Mouse (Mus musculus): ENCODE measurements around the gene Dhrs4.

Dhrs4 gene

DNA sequence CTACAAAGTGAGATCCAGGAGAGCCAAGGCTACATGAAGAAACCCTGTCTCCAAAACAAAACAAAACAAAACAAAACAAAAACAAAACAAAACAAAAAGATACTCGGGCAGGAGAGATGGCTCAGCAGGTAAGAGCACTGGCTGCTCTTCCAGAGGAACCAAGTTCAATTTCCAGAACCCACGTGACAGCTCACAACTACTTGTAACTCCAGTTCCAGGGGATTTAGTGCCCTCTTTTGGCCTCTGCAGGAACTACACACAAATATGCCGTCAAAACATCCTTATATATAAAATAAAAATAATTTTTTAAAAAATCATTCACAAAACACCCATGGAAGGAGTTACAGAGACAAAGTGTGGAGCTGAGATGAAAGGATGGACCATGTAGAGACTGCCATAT lies 49.4 kb downstream of the Dhrs4 start:
- DNase-seq (ENCODE audit: low read depth, low spot score): peak; percentile 83

DNA sequence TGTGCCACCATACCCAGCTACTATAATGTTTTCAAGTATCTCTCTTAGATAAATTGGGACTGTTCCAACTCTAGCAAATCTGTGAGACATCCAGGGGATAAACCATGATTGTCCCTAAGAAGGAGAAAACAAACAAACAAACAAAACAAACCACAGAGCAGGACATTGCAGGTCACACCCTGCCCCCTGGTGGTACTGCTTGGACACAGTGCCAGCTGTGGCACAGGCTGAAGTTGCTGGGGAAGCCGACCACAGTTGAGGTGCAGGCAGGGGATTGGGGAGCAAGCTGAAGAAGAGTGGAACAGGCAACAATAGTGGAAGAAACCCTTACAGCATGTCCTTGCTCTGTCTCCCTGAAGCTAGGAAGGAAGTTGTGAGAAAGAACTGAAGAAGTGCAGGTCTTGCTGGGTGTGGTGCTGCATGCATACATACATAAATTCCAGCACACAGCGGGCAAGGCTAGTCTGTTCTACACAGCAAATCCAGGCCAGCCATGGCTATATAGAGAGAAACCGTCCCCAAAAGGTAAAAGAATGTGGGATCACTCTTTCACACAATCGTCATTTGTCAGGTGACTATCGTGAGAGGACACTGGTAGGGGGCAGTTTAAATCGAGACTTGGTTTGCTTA lies 57.7 kb downstream of the Dhrs4 start:
- peak; percentile 81 for DNase-seq (ENCODE audit: low read depth, low spot score)
